Mouse (Mus musculus): ENCODE results near the gene Ttc13. TPM values are rescaled to one million over a fixed set of nuclear protein-coding genes. Genes with fewer than 3 reads are reported as not detected.

Gene Ttc13
- polyA plus RNA-seq, 1 experiment, result 9.2 TPM

GRCm38 (mm10) chr8:124630489-124630888 lies 91.3 kb downstream of the Ttc13 start:
- Histone ChIP-seq H3K27me3 (ENCODE audit: control insufficient read depth, insufficient read depth, low read length) (no peaks in the 10 kb centered on the region), H3K27ac (ENCODE audit: control insufficient read depth, insufficient read depth, low read depth, low read length) (no peak overlapping the region), H3K4me1 (ENCODE audit: control insufficient read depth, insufficient read depth, low read length) (no peaks in the 10 kb centered on the region; the same call in 1 of the 2 replicates), H3K36me3 (ENCODE audit: control insufficient read depth, insufficient read depth, low read length) (no peaks in the 10 kb centered on the region), H3K4me3 (ENCODE audit: control insufficient read depth, low read depth, low read length) (no peak overlapping the region)
- TF ChIP-seq CTCF (IDR thresholded peaks at IDR 0.05; ENCODE audit: control insufficient read depth, insufficient read depth, insufficient replicate concordance, low read depth, low read length) (no peak), POLR2A (IDR thresholded peaks at IDR 0.05; ENCODE audit: control insufficient read depth, low read depth, low read length) (no peak)

- Histone ChIP-seq H3K27ac (ENCODE audit: control insufficient read depth, insufficient read depth, low read depth, low read length) (no peak overlapping the region), H3K4me3 (ENCODE audit: control insufficient read depth, low read depth, low read length) (no peak overlapping the region), H3K4me1 (ENCODE audit: control insufficient read depth, insufficient read depth, low read length) (no peaks in the 10 kb centered on the region; the same call in 1 of the 2 replicates), H3K36me3 (ENCODE audit: control insufficient read depth, insufficient read depth, low read length) (no peaks in the 10 kb centered on the region), H3K27me3 (ENCODE audit: control insufficient read depth, insufficient read depth, low read length) (no peaks in the 10 kb centered on the region)
- TF ChIP-seq CTCF (IDR thresholded peaks at IDR 0.05; ENCODE audit: control insufficient read depth, insufficient read depth, insufficient replicate concordance, low read depth, low read length) (no peak), POLR2A (IDR thresholded peaks at IDR 0.05; ENCODE audit: control insufficient read depth, low read depth, low read length) (no peak)
Measured at GRCm38 (mm10) chr8:124626251-124626650, 95.5 kb downstream of the Ttc13 start.

Other genes with a start within 250 kb of the Ttc13 start
- 14.2 and 14.7 TPM in 2 replicates for gene Cog2, start 201.2 kb downstream of the Ttc13 start, polyA plus RNA-seq (2012; rRNA removed)
- gene Agt, start 152.3 kb downstream of the Ttc13 start, polyA plus RNA-seq (2012; rRNA removed), result 143 and 231 TPM in 2 replicates
- gene Capn9, start 145.9 kb downstream of the Ttc13 start, polyA plus RNA-seq (2012; rRNA removed), result 0.58 and 0.75 TPM in 2 replicates
- 15.9 and 17.3 TPM in 2 replicates for gene 2310022B05Rik, start 58.6 kb downstream of the Ttc13 start, polyA plus RNA-seq (2012; rRNA removed)
- gene Arv1, start 156 bp upstream of the Ttc13 start, polyA plus RNA-seq (2012; rRNA removed), result 13.5 and 14.9 TPM in 2 replicates
- 10.9 and 11.2 TPM in 2 replicates for gene Fam89a, start 29.8 kb upstream of the Ttc13 start, polyA plus RNA-seq (2012; rRNA removed)
- 0.43 and 0.49 TPM in 2 replicates for gene Trim67, start 71.1 kb upstream of the Ttc13 start, polyA plus RNA-seq (2012; rRNA removed)
- 256 and 262 TPM in 2 replicates for gene Gnpat, start 141.1 kb upstream of the Ttc13 start, polyA plus RNA-seq (2012; rRNA removed)
- gene 2810004N23Rik, start 141.1 kb upstream of the Ttc13 start, polyA plus RNA-seq (2012; rRNA removed), result 7.6 and 9.5 TPM in 2 replicates
- 13.1 and 13.8 TPM in 2 replicates for gene Exoc8, start 175.7 kb upstream of the Ttc13 start, polyA plus RNA-seq (2012; rRNA removed)
- gene Sprtn, start 175.9 kb upstream of the Ttc13 start, polyA plus RNA-seq (2012; rRNA removed), result 119 and 129 TPM in 2 replicates
- gene Egln1, start 227.3 kb upstream of the Ttc13 start, polyA plus RNA-seq (2012; rRNA removed), result 3.8 and 4.2 TPM in 2 replicates